Mouse (Mus musculus) embryonic fibroblast, embryonic 13.5 days (primary cell): ENCODE measurements around the gene Sh2b3.

Experiments
- CTCF ChIP-seq: IDR thresholded peaks from 2 replicates; pipeline ENCODE4 v1.5.1; 2011; ENCODE audit warnings: mild to moderate bottlenecking, control low read depth, low read length, moderate library complexity, borderline replicate concordance; ENCODE audit not compliant: insufficient read depth
- POLR2A ChIP-seq: IDR thresholded peaks from 2 replicates; pipeline ENCODE4 v1.6.1; 2011; ENCODE audit warnings: low read depth, mild to moderate bottlenecking, control low read depth, low read length, moderate library complexity

DNA sequence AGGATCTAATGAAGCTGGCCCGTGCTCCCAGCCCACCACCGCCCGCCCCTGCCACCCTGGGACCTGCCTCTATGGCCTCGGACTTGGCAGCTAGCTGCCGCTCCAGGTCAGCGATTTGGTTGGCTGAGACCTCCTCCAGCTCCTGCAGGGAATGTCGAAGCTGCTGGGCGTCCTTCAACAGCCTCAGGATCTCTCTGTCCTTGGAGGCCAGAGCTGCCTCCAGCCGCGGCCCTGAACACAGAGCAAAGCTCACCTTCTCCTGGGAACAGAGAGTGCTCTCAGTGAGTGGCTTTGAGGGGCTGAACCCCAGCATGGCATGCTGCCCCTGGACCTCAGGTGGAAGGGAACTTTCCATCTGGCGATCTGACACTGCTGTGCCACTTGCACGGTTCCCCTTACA, 39.5 kb upstream of the Sh2b3 start:
- TF ChIP-seq POLR2A (no peak), CTCF (no peak)
